Mouse (Mus musculus) lung, embryonic 16.5 days (tissue): ENCODE data around the gene Wdr11. TPM values are rescaled to one million over a fixed set of nuclear protein-coding genes. Genes with fewer than 3 reads are reported as not detected.

Experiments used
- ATAC-seq: fragments of 200-750 bp; cut with Nextera tagmentation; 2 replicates; pipeline ENCODE4 v1.8.0; 2017; ENCODE audit warnings: low read depth, mild to moderate bottlenecking, moderate library complexity
- H3K27ac ChIP-seq: fragments of 300-500 bp; sonication (generic); 2 replicates; pipeline ENCODE4 v1.5.1; 2014; ENCODE audit warnings: mild to moderate bottlenecking, control low read depth, low read length
- H3K27me3 ChIP-seq: fragments of 300-500 bp; sonication (generic); 2 replicates; pipeline ENCODE4 v1.6.1; 2014; ENCODE audit warnings: low read depth, low read length, mixed read lengths; ENCODE audit not compliant: control insufficient read depth, insufficient read depth
- H3K36me3 ChIP-seq: fragments of 300-500 bp; sonication (generic); 2 replicates; pipeline ENCODE4 v1.6.1; 2014; ENCODE audit warnings: low read length; ENCODE audit not compliant: control insufficient read depth, insufficient read depth
- H3K4me1 ChIP-seq: fragments of 300-500 bp; sonication (generic); replicated peaks from 2 replicates; pipeline ENCODE4 v1.6.1; 2014; ENCODE audit warnings: low read length, mixed read lengths; ENCODE audit not compliant: control insufficient read depth, insufficient read depth
- H3K4me2 ChIP-seq: fragments of 300-500 bp; sonication (generic); 2 replicates; pipeline ENCODE4 v1.6.1; 2014; ENCODE audit warnings: low read depth, low read length, control low read depth
- H3K4me3 ChIP-seq: fragments of 300-500 bp; sonication (generic); 2 replicates; pipeline ENCODE4 v1.5.1; 2014; ENCODE audit warnings: mild to moderate bottlenecking, low read length, control low read depth
- H3K9ac ChIP-seq: fragments of 300-500 bp; sonication (generic); 2 replicates; pipeline ENCODE4 v1.6.1; 2014; ENCODE audit warnings: low read length, control low read depth
- H3K9me3 ChIP-seq: fragments of 300-500 bp; sonication (generic); 2 replicates; pipeline ENCODE4 v1.6.1; 2016; ENCODE audit warnings: low read length; ENCODE audit not compliant: control insufficient read depth
- WGBS: fragments of 180-500 bp; shearing (Covaris S2); extraction: QIAGEN DNeasy Blood & Tissue Kit; methylation state at CpG from one replicate; pipeline ENCODE4 v1.1.7; 2014; 5-methylcytosine and 5-hydroxymethylcytosine counted together
- polyA plus RNA-seq: library from polyadenylated mRNA; unstranded; fragments of >200 nt; fragmentation: Nextera tagmentation; extraction: Ambion mirVana; gene quantifications from 2 replicates; pipeline ENCODE4 v1.2.1, GENCODE M21; 2015

Wdr11 gene
- polyA plus RNA-seq, 1 experiment from 2014 or later, result 38.4 TPM

DNA sequence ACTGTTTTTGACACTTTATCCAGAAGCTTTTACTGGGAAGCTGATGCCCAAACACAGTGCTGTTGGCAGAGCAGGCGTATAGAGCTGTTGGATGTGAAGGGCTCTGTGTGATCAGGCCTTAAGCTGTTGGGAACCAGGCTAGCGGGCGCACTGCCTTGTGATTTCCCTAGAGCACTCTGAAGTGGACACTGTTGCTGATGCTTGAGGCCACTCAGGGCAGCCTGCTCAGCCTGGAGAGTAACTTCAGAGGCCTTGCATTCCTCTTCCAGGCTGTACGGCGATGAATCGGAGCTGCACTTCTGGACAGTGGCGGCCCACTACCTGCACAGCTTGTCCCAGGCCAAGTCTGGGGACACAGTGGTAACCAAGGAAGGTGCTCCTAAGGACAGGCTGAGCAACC, 38.7 kb downstream of the Wdr11 start:
- Histone ChIP-seq H3K36me3 (peaks cover 34% of the 10 kb centered on the region), H3K4me3 (no peak overlapping the region), H3K4me2 (no peak overlapping the region), H3K27me3 (no peaks in the 10 kb centered on the region), H3K9me3 (no peaks in the 10 kb centered on the region), H3K27ac (no peak overlapping the region), H3K9ac (no peak overlapping the region), H3K4me1 (no peaks in the 10 kb centered on the region)
- no peak for ATAC-seq
- WGBS, result 68% methylated on average over 7 of the region's 7 CpGs

- 0 out of 2 replicates have a peak, but pooled peaks have one; percentile 36 for ATAC-seq
- H3K9ac ChIP-seq, result no peak overlapping the region
- H3K36me3 ChIP-seq, result peaks cover 34% of the 10 kb centered on the region
- H3K27ac ChIP-seq, result no peak overlapping the region
- H3K4me2 ChIP-seq, result no peak overlapping the region
- H3K4me3 ChIP-seq, result no peak overlapping the region
- H3K9me3 ChIP-seq, result no peaks in the 10 kb centered on the region
- no peaks in the 10 kb centered on the region for H3K27me3 ChIP-seq
- no peaks in the 10 kb centered on the region for H3K4me1 ChIP-seq
- WGBS, result 67% methylated on average over 6 of the region's 6 CpGs
These were observed 39.8 kb downstream of the Wdr11 start for GRCm38 (mm10) chr7:129631453-129631852.

DNA sequence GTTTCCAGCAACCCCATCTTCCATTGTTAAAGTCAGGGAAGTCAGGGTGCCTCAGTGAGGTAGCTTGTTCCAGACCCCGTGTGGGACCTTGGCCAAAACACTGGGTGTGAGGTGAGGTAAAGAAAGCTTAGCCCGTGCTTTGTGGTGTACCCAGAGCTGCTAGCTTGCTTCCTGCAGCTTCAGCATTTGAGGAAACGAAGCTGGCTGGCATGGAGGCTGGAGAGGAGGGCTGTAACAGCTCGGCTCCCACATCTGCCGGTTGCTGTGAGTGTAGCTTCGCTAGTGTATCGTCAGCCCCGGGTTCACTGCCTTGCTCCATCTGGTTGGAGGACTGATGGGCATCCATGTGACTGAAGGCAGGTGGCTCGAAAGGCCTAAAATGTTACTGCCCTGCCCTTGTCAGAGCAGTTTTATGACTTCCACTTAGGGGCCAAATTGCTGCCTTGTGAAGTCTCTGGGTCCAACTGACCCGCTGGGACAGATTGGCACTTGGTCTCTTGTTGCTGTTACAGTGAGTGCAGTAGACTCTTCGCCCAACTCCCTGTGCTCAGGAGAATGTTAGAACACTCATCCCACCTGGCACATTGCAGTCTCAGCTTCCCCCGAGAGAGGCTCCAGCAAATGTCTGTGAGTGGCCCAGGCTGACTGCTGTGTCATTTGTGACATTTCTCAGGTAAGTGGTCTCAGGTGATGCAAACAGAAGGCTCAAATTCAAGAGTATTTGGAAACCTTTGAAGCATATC, 44.4 kb downstream of the Wdr11 start:
- peaks cover under 1% of the 10 kb centered on the region for H3K4me1 ChIP-seq
- H3K27me3 ChIP-seq, result no peaks in the 10 kb centered on the region
- H3K9me3 ChIP-seq, result no peaks in the 10 kb centered on the region
- peaks cover 25% of the 10 kb centered on the region for H3K36me3 ChIP-seq
- H3K27ac ChIP-seq, result no peak overlapping the region
- WGBS, result 70% methylated on average over 12 of the region's 12 CpGs
- no peak overlapping the region for H3K4me3 ChIP-seq
- no peak overlapping the region for H3K4me2 ChIP-seq
- no peak overlapping the region for H3K9ac ChIP-seq
- no peak for ATAC-seq

GRCm38 (mm10) chr7:129636992-129637391, 45.3 kb downstream of the Wdr11 start:
- 50% methylated on average over 9 of the region's 9 CpGs for WGBS
- H3K27ac ChIP-seq, result no peak overlapping the region

GRCm38 (mm10) chr7:129637906-129638475, 46.3 kb downstream of the Wdr11 start:
- H3K9me3 ChIP-seq, result no peaks in the 10 kb centered on the region
- no peak overlapping the region for H3K4me2 ChIP-seq
- peaks cover 6% of the 10 kb centered on the region for H3K4me1 ChIP-seq
- 77% methylated on average over 5 of the region's 5 CpGs for WGBS
- H3K27me3 ChIP-seq, result no peaks in the 10 kb centered on the region
- H3K9ac ChIP-seq, result no peak overlapping the region
- peaks cover 13% of the 10 kb centered on the region for H3K36me3 ChIP-seq
- no peak overlapping the region for H3K27ac ChIP-seq
- no peak for ATAC-seq
- no peak overlapping the region for H3K4me3 ChIP-seq

More at GRCm38 (mm10) chr7:129636992-129637391, 45.3 kb downstream of the Wdr11 start:
- no peak overlapping the region for H3K4me2 ChIP-seq
- no peaks in the 10 kb centered on the region for H3K27me3 ChIP-seq
- no peak for ATAC-seq
- no peaks in the 10 kb centered on the region for H3K9me3 ChIP-seq
- peaks cover 21% of the 10 kb centered on the region for H3K36me3 ChIP-seq
- no peak overlapping the region for H3K4me3 ChIP-seq
- H3K4me1 ChIP-seq, result peaks cover 6% of the 10 kb centered on the region
- no peak overlapping the region for H3K9ac ChIP-seq

DNA sequence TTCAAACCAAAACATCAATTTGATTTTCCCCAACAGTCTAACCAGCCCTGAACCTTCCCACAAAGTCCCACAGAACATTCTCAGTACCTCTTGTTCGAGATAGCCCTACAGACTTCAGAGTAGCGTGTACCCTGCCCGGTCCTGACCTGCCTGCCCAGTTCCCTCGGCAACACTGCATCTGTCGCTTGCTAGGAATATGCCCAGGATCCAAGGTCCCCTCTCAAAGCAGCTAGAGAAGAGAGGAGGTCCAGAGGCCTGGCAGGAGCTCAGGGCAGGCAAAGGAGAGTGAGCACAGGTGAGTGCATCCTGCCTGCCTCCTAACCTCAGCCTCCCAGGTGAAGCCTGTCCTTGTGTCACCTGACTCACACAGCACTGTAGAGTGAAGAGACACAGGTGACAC, 47.3 kb downstream of the Wdr11 start:
- Histone ChIP-seq H3K4me3 (no peak overlapping the region), H3K9me3 (no peaks in the 10 kb centered on the region), H3K27ac (no peak overlapping the region), H3K9ac (no peak overlapping the region), H3K4me2 (no peak overlapping the region), H3K27me3 (no peaks in the 10 kb centered on the region), H3K4me1 (peaks cover 6% of the 10 kb centered on the region), H3K36me3 (peaks cover 9% of the 10 kb centered on the region)
- 83% methylated on average over 5 of the region's 5 CpGs for WGBS
- no peak for ATAC-seq

GRCm38 (mm10) chr7:129639833-129640232, 48.2 kb downstream of the Wdr11 start:
- Histone ChIP-seq H3K27me3 (no peaks in the 10 kb centered on the region), H3K36me3 (peaks cover 8% of the 10 kb centered on the region), H3K4me3 (no peak overlapping the region), H3K4me1 (peaks cover 6% of the 10 kb centered on the region), H3K27ac (no peak overlapping the region), H3K4me2 (no peak overlapping the region), H3K9me3 (no peaks in the 10 kb centered on the region), H3K9ac (no peak overlapping the region)
- WGBS, result 89% methylated on average over 6 of the region's 6 CpGs
- ATAC-seq, result no peak

DNA sequence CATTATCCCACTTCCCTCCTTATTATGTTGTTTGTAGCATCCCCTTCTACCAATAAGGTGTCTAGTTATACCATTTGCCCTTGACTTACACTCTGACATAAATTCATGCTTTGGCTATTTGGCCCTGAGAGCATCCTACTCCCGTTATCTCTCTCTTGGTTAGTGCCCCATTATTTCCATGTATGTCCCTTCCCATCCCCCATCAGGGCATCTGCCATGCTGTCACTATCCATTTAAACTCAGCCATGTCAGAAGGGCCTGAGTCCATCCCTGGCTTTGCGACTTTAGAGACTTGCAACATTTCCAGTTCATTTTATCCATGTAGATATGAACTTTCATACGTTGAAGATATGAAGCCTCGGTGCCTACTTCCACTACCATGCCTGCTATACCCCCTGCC, 51.6 kb downstream of the Wdr11 start:
- Histone ChIP-seq H3K27ac (no peak overlapping the region), H3K9ac (no peak overlapping the region), H3K9me3 (no peaks in the 10 kb centered on the region), H3K4me1 (peaks cover 6% of the 10 kb centered on the region), H3K36me3 (no peaks in the 10 kb centered on the region), H3K27me3 (no peaks in the 10 kb centered on the region), H3K4me2 (no peak overlapping the region), H3K4me3 (no peak overlapping the region)
- WGBS, result 86% methylated on average over 4 of the region's 4 CpGs
- ATAC-seq, result no peak

GRCm38 (mm10) chr7:129647798-129648197, 56.1 kb downstream of the Wdr11 start:
- Histone ChIP-seq H3K36me3 (no peaks in the 10 kb centered on the region), H3K4me1 (peaks cover 14% of the 10 kb centered on the region), H3K27me3 (no peaks in the 10 kb centered on the region), H3K9ac (no peak overlapping the region), H3K9me3 (no peaks in the 10 kb centered on the region), H3K4me3 (no peak overlapping the region), H3K27ac (no peak overlapping the region), H3K4me2 (no peak overlapping the region)
- ATAC-seq, result no peak
- WGBS, result 75% methylated on average over 7 of the region's 7 CpGs
